Mouse (Mus musculus): ENCODE data around the gene Dctn2. TPM values are rescaled to one million over a fixed set of nuclear protein-coding genes. Genes with fewer than 3 reads are reported as not detected.
"Not testable (repeated sequence)": the region's sequence is repeated elsewhere in the genome, so short reads cannot be mapped to it uniquely, and the experiment has no call there.

Gene Dctn2
- polyA plus RNA-seq, 1 experiment from 2014 or later, result 206 TPM

DNA sequence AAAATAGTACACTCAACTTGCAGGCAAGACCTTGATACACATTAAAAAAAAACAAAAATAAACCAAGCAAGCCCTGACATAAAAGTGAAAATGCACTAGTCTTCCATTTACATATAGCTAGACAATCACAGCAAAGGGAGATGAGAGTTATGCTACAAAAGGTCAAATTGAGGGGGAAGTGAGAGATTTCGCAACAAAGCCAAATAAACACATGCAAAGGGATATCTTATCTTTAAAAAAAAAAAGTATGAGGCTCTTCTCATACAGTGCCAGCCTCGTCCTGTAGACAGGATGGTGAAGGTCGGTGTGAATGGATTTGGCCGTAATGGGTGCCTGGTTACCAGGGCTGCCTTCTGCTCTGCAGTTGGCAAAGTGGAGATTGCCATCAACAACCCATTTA is 46.7 kb downstream of the Dctn2 start:
- no peaks in the 10 kb centered on the region for H3K27me3 ChIP-seq (ENCODE audit: control insufficient read depth, insufficient read depth, low read length)
- no peaks in the 10 kb centered on the region for H3K9me3 ChIP-seq (ENCODE audit: control insufficient read depth, low read length)
- DNase-seq (ENCODE audit: low spot score, missing footprints) (no peak), ATAC-seq (ENCODE audit: low FRiP score) (no peak)
- no peak overlapping the region for H3K4me3 ChIP-seq (ENCODE audit: low read depth, low read length)
- H3K36me3 ChIP-seq (ENCODE audit: control insufficient read depth, insufficient read depth, low read length), result peaks cover 7% of the 10 kb centered on the region
- WGBS, result 78% methylated on average over 4 of the region's 4 CpGs
- no peak overlapping the region for H3K4me2 ChIP-seq
- H3K4me1 ChIP-seq (ENCODE audit: control insufficient read depth, insufficient read depth, low read length), result peaks cover 8% of the 10 kb centered on the region
- no peak overlapping the region for H3K9ac ChIP-seq (ENCODE audit: low read length)
- no peak overlapping the region for H3K27ac ChIP-seq (ENCODE audit: low read depth, low read length)

DNA sequence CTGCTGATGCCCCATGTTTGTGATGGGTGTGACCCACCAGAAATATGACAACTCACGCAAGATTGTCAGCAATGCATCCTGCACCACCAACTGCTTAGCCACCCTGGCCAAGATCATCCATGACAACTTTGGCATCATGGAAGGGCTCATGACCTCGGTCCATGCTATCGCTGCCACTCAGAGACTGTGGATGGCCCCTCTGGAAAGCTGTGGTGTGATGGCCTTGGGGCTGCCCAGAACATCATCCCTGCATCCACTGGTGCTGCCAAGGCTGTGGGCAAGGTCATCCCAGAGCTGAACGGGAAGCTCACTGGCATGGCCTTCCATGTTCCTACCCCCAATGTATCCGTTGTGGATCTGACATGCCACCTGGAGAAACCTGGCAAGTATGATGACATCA is 47.3 kb downstream of the Dctn2 start:
- not testable (repeated sequence) for H3K4me3 ChIP-seq (ENCODE audit: low read depth, low read length); H3K4me2 ChIP-seq; ATAC-seq (ENCODE audit: low FRiP score); H3K27ac ChIP-seq (ENCODE audit: low read depth, low read length); H3K36me3 ChIP-seq (ENCODE audit: control insufficient read depth, insufficient read depth, low read length); H3K27me3 ChIP-seq (ENCODE audit: control insufficient read depth, insufficient read depth, low read length); H3K9me3 ChIP-seq (ENCODE audit: control insufficient read depth, low read length); H3K9ac ChIP-seq (ENCODE audit: low read length); H3K4me1 ChIP-seq (ENCODE audit: control insufficient read depth, insufficient read depth, low read length)
- peak; percentile 31 for DNase-seq (ENCODE audit: low spot score, missing footprints)
- WGBS, result 84% methylated on average over 5 of the region's 5 CpGs

DNA sequence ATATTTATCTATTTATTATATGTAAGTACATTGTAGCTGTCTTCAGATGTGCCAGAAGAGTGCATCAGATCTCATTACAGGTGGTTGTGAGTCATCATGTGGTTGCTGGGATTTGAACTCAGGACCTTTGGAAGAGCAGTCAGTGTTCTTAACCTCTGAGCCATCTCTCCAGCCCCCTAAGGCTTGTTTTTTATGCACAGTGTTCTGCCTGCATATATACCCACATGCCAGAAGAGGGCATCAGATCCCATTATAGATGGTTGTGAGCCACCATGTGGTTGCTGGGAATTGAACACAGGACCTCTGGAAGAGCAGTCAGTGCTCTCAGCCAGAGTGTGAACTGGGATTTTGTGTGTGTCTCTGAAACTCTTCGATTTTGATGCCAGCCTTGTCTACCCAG is 48.8 kb downstream of the Dctn2 start:
- not testable (repeated sequence) for H3K27ac ChIP-seq (ENCODE audit: low read depth, low read length); H3K4me1 ChIP-seq (ENCODE audit: control insufficient read depth, insufficient read depth, low read length); H3K36me3 ChIP-seq (ENCODE audit: control insufficient read depth, insufficient read depth, low read length); H3K9ac ChIP-seq (ENCODE audit: low read length); H3K4me2 ChIP-seq; H3K27me3 ChIP-seq (ENCODE audit: control insufficient read depth, insufficient read depth, low read length); H3K9me3 ChIP-seq (ENCODE audit: control insufficient read depth, low read length); DNase-seq (ENCODE audit: low spot score, missing footprints); ATAC-seq (ENCODE audit: low FRiP score); H3K4me3 ChIP-seq (ENCODE audit: low read depth, low read length)
- 77% methylated on average over 1 of the region's 1 CpGs for WGBS

DNA sequence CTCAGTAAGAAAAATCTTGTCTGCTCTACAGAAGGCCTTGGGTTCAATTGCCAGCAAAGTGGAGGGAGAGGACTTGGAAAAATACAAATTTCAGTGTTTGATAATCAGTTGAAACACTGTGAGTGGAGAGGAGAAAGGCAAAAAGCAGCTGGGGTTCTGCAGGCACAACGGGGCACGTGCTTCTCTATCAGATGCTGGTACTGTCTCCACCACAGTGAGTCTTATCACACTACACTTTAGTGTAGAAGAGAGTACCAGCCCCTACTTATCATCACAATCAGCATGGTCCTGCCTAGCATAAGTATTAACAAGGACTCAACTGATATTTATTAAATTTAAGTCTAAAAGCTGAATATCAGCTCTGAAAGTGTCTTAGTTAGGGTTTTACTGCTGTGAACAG is 51.1 kb downstream of the Dctn2 start:
- ATAC-seq (ENCODE audit: low FRiP score) (no peak), DNase-seq (ENCODE audit: low spot score, missing footprints) (peak; percentile 33)
- no peaks in the 10 kb centered on the region for H3K9me3 ChIP-seq (ENCODE audit: control insufficient read depth, low read length)
- no peaks in the 10 kb centered on the region for H3K36me3 ChIP-seq (ENCODE audit: control insufficient read depth, insufficient read depth, low read length)
- H3K27me3 ChIP-seq (ENCODE audit: control insufficient read depth, insufficient read depth, low read length), result no peaks in the 10 kb centered on the region
- no peaks in the 10 kb centered on the region for H3K4me1 ChIP-seq (ENCODE audit: control insufficient read depth, insufficient read depth, low read length)
- 73% methylated on average over 2 of the region's 2 CpGs for WGBS
- no peak overlapping the region for H3K4me3 ChIP-seq (ENCODE audit: low read depth, low read length)
- H3K27ac ChIP-seq (ENCODE audit: low read depth, low read length), result no peak overlapping the region
- no peak overlapping the region for H3K4me2 ChIP-seq
- no peak overlapping the region for H3K9ac ChIP-seq (ENCODE audit: low read length)

DNA sequence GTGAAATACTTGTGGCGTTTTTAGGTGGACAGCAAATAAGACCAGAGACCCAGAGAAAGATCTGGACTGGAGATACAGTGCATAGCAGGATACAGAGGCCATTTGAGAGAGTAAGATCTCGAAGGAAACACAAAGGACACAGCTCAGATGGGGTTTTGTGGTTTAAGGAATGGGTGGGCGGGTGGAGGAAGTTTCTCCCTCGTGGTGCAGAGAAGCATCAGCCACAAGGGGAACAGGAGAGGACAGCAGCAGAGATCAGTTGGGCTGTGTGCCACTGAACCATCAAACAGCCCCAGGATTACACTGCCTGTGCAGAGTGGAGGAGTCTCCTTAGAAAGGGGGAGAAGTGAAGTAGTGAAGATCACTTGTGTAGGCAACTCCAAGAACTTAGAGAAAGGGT is 51.8 kb downstream of the Dctn2 start:
- no peaks in the 10 kb centered on the region for H3K36me3 ChIP-seq (ENCODE audit: control insufficient read depth, insufficient read depth, low read length)
- no peak for ATAC-seq (ENCODE audit: low FRiP score)
- 49% methylated on average over 4 of the region's 4 CpGs for WGBS

DNA sequence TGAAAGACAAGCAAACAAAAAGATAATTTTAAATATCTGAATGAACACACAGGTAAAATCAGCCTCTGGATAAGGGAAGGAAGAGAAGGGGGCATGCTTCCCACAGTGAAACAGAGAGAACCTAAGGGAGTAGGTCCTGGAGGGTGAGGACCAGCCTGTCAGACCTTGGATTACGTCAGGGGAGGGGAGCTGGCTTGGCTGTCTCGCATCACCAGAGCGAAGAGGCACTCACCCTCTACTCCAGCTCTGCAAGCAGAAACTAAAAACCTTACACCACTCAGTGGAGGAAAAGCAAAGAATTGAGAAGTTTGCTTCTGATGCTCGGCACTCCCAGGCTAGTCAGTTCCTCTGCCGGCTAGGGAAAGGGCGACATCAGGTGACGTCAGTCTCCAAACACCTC is 53.8 kb downstream of the Dctn2 start:
- no peak for ATAC-seq (ENCODE audit: low FRiP score)

More for the DNA sequence above, 51.8 kb downstream of the Dctn2 start:
- H3K27ac ChIP-seq (ENCODE audit: low read depth, low read length), result no peak overlapping the region
- H3K4me3 ChIP-seq (ENCODE audit: low read depth, low read length), result no peak overlapping the region
- no peak overlapping the region for H3K4me2 ChIP-seq
- DNase-seq (ENCODE audit: low spot score, missing footprints), result peak; percentile 64
- H3K4me1 ChIP-seq (ENCODE audit: control insufficient read depth, insufficient read depth, low read length), result no peaks in the 10 kb centered on the region
- no peak overlapping the region for H3K9ac ChIP-seq (ENCODE audit: low read length)
- no peaks in the 10 kb centered on the region for H3K9me3 ChIP-seq (ENCODE audit: control insufficient read depth, low read length)
- no peaks in the 10 kb centered on the region for H3K27me3 ChIP-seq (ENCODE audit: control insufficient read depth, insufficient read depth, low read length)

DNA sequence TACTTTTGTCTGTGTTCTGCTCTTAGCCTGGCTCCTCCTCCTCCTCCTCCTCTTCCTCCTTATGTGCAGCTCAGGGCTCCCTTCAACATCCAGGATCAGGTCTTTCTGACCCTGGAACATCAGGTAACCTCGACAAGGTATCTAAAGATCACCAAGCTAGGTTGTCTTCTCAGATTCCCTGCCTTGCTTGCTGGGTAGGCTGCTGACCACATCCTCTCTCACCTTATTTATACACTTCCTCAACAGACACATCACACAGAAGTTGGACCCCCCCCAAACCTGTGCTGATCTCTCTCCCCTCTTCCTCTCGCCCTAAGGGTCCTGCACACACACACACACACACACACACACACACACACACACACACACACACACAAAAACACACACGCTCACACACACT is 55.5 kb downstream of the Dctn2 start, which contains the start of gene Arhgap9:
Arhgap9 (plus strand) TSS at position 344 of the 400 bp plus-strand sequence.
- H3K27me3 ChIP-seq (ENCODE audit: control insufficient read depth, insufficient read depth, low read length), result peaks cover 24% of the 10 kb centered on the region
- 77% methylated on average over 3 of the region's 3 CpGs for WGBS
- H3K36me3 ChIP-seq (ENCODE audit: control insufficient read depth, insufficient read depth, low read length), result no peaks in the 10 kb centered on the region
- no peak within 1 kb of the TSS for H3K4me3 ChIP-seq (ENCODE audit: low read depth, low read length)
- no peaks in the 10 kb centered on the region for H3K9me3 ChIP-seq (ENCODE audit: control insufficient read depth, low read length)
- H3K27ac ChIP-seq (ENCODE audit: low read depth, low read length), result no peak within 1 kb of the TSS
- peaks cover 8% of the 10 kb centered on the region for H3K4me1 ChIP-seq (ENCODE audit: control insufficient read depth, insufficient read depth, low read length)
- no peak within 1 kb of the TSS for H3K9ac ChIP-seq (ENCODE audit: low read length)
- H3K4me2 ChIP-seq, result no peak within 1 kb of the TSS
- DNase-seq (ENCODE audit: low spot score, missing footprints) (no peak), ATAC-seq (ENCODE audit: low FRiP score) (no peak)

More for the DNA sequence above, 53.8 kb downstream of the Dctn2 start:
- Histone ChIP-seq H3K27ac (ENCODE audit: low read depth, low read length) (no peak overlapping the region), H3K4me2 (no peak overlapping the region), H3K27me3 (ENCODE audit: control insufficient read depth, insufficient read depth, low read length) (peaks cover 8% of the 10 kb centered on the region), H3K9ac (ENCODE audit: low read length) (no peak overlapping the region), H3K4me1 (ENCODE audit: control insufficient read depth, insufficient read depth, low read length) (no peaks in the 10 kb centered on the region), H3K9me3 (ENCODE audit: control insufficient read depth, low read length) (no peaks in the 10 kb centered on the region), H3K36me3 (ENCODE audit: control insufficient read depth, insufficient read depth, low read length) (no peaks in the 10 kb centered on the region), H3K4me3 (ENCODE audit: low read depth, low read length) (no peak overlapping the region)
- peak; percentile 53 for DNase-seq (ENCODE audit: low spot score, missing footprints)
- 77% methylated on average over 7 of the region's 7 CpGs for WGBS

DNA sequence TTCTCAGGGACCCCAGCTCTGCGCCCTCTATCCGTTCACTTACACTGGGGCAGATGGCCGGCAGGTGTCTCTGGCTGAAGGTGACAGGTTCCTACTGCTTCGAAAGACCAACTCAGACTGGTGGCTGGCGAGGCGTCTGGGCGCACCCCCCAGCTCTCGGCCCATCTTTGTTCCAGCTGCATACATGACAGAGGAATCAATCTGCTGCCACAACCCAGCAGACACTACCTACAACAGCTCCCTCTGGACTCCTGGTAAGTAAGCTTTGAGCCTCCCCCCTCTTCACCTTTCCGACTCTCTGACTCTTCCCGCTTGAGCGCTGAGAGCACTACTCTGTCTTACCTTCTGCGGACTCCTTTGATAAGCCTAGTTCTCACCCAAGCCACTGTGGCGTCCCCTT is 56.0 kb downstream of the Dctn2 start:
- no peak overlapping the region for H3K4me3 ChIP-seq (ENCODE audit: low read depth, low read length)
- H3K9ac ChIP-seq (ENCODE audit: low read length), result no peak overlapping the region
- H3K4me2 ChIP-seq, result no peak overlapping the region
- H3K9me3 ChIP-seq (ENCODE audit: control insufficient read depth, low read length), result no peaks in the 10 kb centered on the region
- ATAC-seq (ENCODE audit: low FRiP score) (no peak), DNase-seq (ENCODE audit: low spot score, missing footprints) (no peak)
- no peak overlapping the region for H3K27ac ChIP-seq (ENCODE audit: low read depth, low read length)
- peaks cover 10% of the 10 kb centered on the region for H3K4me1 ChIP-seq (ENCODE audit: control insufficient read depth, insufficient read depth, low read length)
- no peaks in the 10 kb centered on the region for H3K36me3 ChIP-seq (ENCODE audit: control insufficient read depth, insufficient read depth, low read length)
- H3K27me3 ChIP-seq (ENCODE audit: control insufficient read depth, insufficient read depth, low read length), result peaks cover 30% of the 10 kb centered on the region
- WGBS, result 64% methylated on average over 13 of the region's 13 CpGs

DNA sequence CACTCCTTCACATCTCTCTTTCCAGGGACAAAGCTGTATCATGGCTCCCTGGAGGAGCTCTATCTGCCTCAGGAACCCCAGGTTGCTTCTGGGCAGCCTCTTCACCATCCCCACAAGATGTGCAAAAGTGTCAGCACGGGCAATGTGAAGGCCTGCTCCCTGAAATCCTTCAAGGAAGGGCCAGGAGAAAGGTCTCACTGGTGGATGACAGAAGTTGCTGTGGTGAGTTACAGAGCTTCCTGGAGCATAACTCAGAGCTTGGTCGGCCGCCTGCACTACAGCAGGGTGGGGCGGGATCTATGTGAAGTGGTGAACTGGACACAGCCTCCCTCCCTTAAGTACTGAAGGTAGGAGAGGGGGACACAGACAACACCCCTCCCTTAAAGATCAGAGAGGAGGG is 56.5 kb downstream of the Dctn2 start:
- 72% methylated on average over 4 of the region's 4 CpGs for WGBS

More for the DNA sequence above, 56.5 kb downstream of the Dctn2 start:
- Histone ChIP-seq H3K9ac (ENCODE audit: low read length) (no peak overlapping the region), H3K36me3 (ENCODE audit: control insufficient read depth, insufficient read depth, low read length) (no peaks in the 10 kb centered on the region), H3K4me3 (ENCODE audit: low read depth, low read length) (no peak overlapping the region), H3K4me2 (no peak overlapping the region), H3K4me1 (ENCODE audit: control insufficient read depth, insufficient read depth, low read length) (peaks cover 10% of the 10 kb centered on the region), H3K27ac (ENCODE audit: low read depth, low read length) (no peak overlapping the region), H3K27me3 (ENCODE audit: control insufficient read depth, insufficient read depth, low read length) (peaks cover 35% of the 10 kb centered on the region), H3K9me3 (ENCODE audit: control insufficient read depth, low read length) (no peaks in the 10 kb centered on the region)
- DNase-seq (ENCODE audit: low spot score, missing footprints) (no peak), ATAC-seq (ENCODE audit: low FRiP score) (no peak)

Measured in midbrain, embryonic 11.5 days (tissue).